ENCODE assay signal across 23 mouse cellular contexts in the genomic region with DNA sequence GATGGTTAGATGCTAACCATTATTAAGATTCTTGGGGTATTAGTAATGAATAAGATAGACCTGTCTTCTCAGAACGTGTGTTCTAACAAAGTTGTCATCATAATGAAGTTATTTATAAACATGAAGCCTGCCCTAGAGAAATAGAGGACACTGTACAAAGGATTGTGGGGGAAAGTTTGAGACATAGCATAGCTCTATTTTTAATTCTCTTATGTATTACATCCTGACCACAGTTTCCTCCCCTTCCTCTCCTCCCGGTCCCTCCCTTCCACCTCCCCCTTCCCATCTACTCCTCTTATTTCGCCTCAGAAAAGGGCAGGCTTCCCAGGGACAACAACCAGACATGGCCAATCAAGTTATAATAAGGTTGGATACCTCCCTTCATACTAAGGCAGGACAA. TPM values are rescaled to one million over a fixed set of nuclear protein-coding genes. Genes with fewer than 3 reads are reported as not detected.
DNase-seq lines count a peak whose midpoint lies in the region; ATAC-seq lines count a peak whose summit lies in the region.
"Had no signal": no experiment of that assay in that cellular context is flagged by ENCODE, and none has a peak within 500 bp of the region (broad histone marks: within the 10 kb centered on the region; RNA-seq: fewer than 3 reads in every experiment).

No protein-coding gene starts in this region.

- H3K9me3 ChIP-seq in heart, embryonic 10.5 days = no peaks in the 10 kb centered on the region
- no peaks in the 10 kb centered on the region for H3K9me3 ChIP-seq in heart, embryonic 16.5 days (replicated peaks; ENCODE audit: control insufficient read depth, low read length)
- H3K9me3 ChIP-seq: embryonic facial prominence, embryonic 10.5 days; hindbrain, embryonic 13.5 days had no signal

- H3K36me3 ChIP-seq in heart, embryonic 10.5 days = peaks cover 20% of the 10 kb centered on the region
- H3K36me3 ChIP-seq in heart, embryonic 16.5 days (ENCODE audit: control insufficient read depth, insufficient read depth) = peaks cover 13% of the 10 kb centered on the region

- 71% methylated on average over 3 of the region's 3 CpGs for WGBS in heart, embryonic 10.5 days
- WGBS in heart, embryonic 16.5 days = 19% methylated on average over 3 of the region's 3 CpGs

- no peaks in the 10 kb centered on the region for H3K4me1 ChIP-seq in heart, embryonic 10.5 days
- peaks cover 5% of the 10 kb centered on the region for H3K4me1 ChIP-seq in heart, embryonic 16.5 days (ENCODE audit: control insufficient read depth, insufficient read depth, low read length)
- H3K4me1 ChIP-seq: embryonic facial prominence, embryonic 10.5 days; hindbrain, embryonic 13.5 days had no signal

- no peaks in the 10 kb centered on the region for H3K27me3 ChIP-seq in heart, embryonic 10.5 days (ENCODE audit: insufficient read depth, poor library complexity, severe bottlenecking)
- no peaks in the 10 kb centered on the region for H3K27me3 ChIP-seq in heart, embryonic 16.5 days (ENCODE audit: control insufficient read depth, insufficient read depth, low read length)
- H3K27me3 ChIP-seq: hindbrain, embryonic 13.5 days had no signal

- H3K9ac ChIP-seq in heart, embryonic 16.5 days (ENCODE audit: low read length) = no peak overlapping the region
- H3K9ac ChIP-seq: hindbrain, embryonic 13.5 days had no signal

- ATAC-seq in heart, embryonic 16.5 days (replicated peaks; ENCODE audit: extremely low read depth, insufficient read depth, low FRiP score) = peak; percentile 81
- 0 out of 2 replicates have a peak, but pooled peaks have one; percentile 22 for ATAC-seq in monocyte, adult 5-6 weeks (replicated peaks; ENCODE audit: insufficient number of reproducible peaks, low FRiP score, low TSS enrichment, poor library complexity, severe bottlenecking)
- ATAC-seq: forebrain, embryonic 14.5 days; hindbrain, postnatal 0 days had no signal

- no peak overlapping the region for H3K27ac ChIP-seq in heart, embryonic 10.5 days
- H3K27ac ChIP-seq in heart, embryonic 16.5 days (ENCODE audit: low read length) = peak overlapping the region; percentile 76
- H3K27ac ChIP-seq: embryonic facial prominence, embryonic 10.5 days; gastrocnemius, adult 2 months; hindbrain, embryonic 13.5 days; hindbrain, postnatal 0 days had no signal

- peak; percentile 7 for DNase-seq in heart, embryonic 10.5 days (ENCODE audit: low spot score)
- DNase-seq in heart, adult 8-10 months (ENCODE audit: low spot score) = no peak
- no peak for DNase-seq in heart, adult 11 months
- DNase-seq in 416B (ENCODE audit: low read depth) = peak; percentile 53
- DNase-seq in layer of hippocampus, postnatal 10 days (ENCODE audit: low spot score in 2 of 2) = no peak
- DNase-seq: adrenal gland, postnatal 10 days; cerebellum, adult 11-12 months; cerebellum, adult 9-10 months; cerebellum, postnatal 25 days; gastrocnemius, adult 2 months; gastrocnemius, postnatal 25 days; heart, adult 18-20 months; kidney, adult 11 months; kidney, adult 9 months had no signal

- no peak overlapping the region for H3K4me3 ChIP-seq in heart, embryonic 10.5 days
- H3K4me3 ChIP-seq in heart, embryonic 16.5 days (ENCODE audit: low read length) = no peak overlapping the region
- H3K4me3 ChIP-seq: embryonic facial prominence, embryonic 10.5 days; gastrocnemius, adult 2 months; hindbrain, embryonic 13.5 days had no signal

- no peak overlapping the region for H3K4me2 ChIP-seq in heart, embryonic 16.5 days (ENCODE audit: low read depth, low read length)
- H3K4me2 ChIP-seq: hindbrain, embryonic 13.5 days had no signal

RNA-seq across cellular contexts. Expression of a gene that starts 9.3 kb away (rescaled TPM):
- 45.3 and 66.4 TPM in 2 replicates for polyA plus RNA-seq in heart, embryonic 10.5 days (2016; fragmentation: Nextera tagmentation; extraction: Ambion mirVana)
- 10 to 100 TPM; 13.2 to 15.6 (median 14.3) TPM for total RNA-seq in heart, adult 8-10 months (2022)
- polyA plus RNA-seq in heart, embryonic 16.5 days (2015; fragmentation: Nextera tagmentation; extraction: Ambion mirVana) = 44.3 and 44.5 TPM in 2 replicates
- total RNA-seq in monocyte, adult 5-6 weeks (2017) = 66.6 to 145 TPM (median 139 TPM) in 3 replicates
- 10 to 100 TPM; 12.5 to 13.7 TPM for total RNA-seq in layer of hippocampus, postnatal 10 days (2021)

RNA-seq across cellular contexts. Expression of a gene that starts 22.7 kb away (rescaled TPM):
- polyA plus RNA-seq in heart, embryonic 10.5 days (2016; fragmentation: Nextera tagmentation; extraction: Ambion mirVana) = 0.20 and 0.21 TPM in 2 replicates
- not detected for total RNA-seq in heart, adult 8-10 months (2022)
- 1.3 and 1.4 TPM in 2 replicates for polyA plus RNA-seq in heart, embryonic 16.5 days (2015; fragmentation: Nextera tagmentation; extraction: Ambion mirVana)
- not detected in 3 replicates for total RNA-seq in monocyte, adult 5-6 weeks (2017)
- total RNA-seq in layer of hippocampus, postnatal 10 days (2021) = 10 to 100 TPM; 69.0 to 69.3 TPM
- total RNA-seq: gastrocnemius, adult 2 months; gastrocnemius, postnatal 25 days; heart, adult 18-20 months; hematopoietic stem cell, adult 5-6 weeks; MEL had no signal
- polyA plus RNA-seq: C2C12 had no signal

RNA-seq across cellular contexts. Expression of a gene that starts 33.3 kb away (rescaled TPM):
- 284 and 384 TPM in 2 replicates for polyA plus RNA-seq in heart, embryonic 10.5 days (2016; fragmentation: Nextera tagmentation; extraction: Ambion mirVana)
- 10 to 100 TPM; 14.2 to 17.3 (median 14.8) TPM for total RNA-seq in heart, adult 8-10 months (2022)
- 196 and 251 TPM in 2 replicates for polyA plus RNA-seq in heart, embryonic 16.5 days (2015; fragmentation: Nextera tagmentation; extraction: Ambion mirVana)
- 134 to 175 TPM (median 154 TPM) in 3 replicates for total RNA-seq in monocyte, adult 5-6 weeks (2017)
- total RNA-seq in layer of hippocampus, postnatal 10 days (2021) = 10 to 100 TPM; 16.5 to 19.3 TPM

Comparison
In these comparisons a context has a peak if more than half of its experiments do, and no peak if none do; other contexts are left out.
1. DNase-seq: peak in heart, embryonic 10.5 days (single experiment) and 416B (single experiment); none in heart, adult 8-10 months (single experiment), heart, adult 11 months (single experiment) and layer of hippocampus, postnatal 10 days (0 of 2).
2. RNA of a gene that starts 22.7 kb away (total RNA-seq): 69.0 to 69.3 TPM in layer of hippocampus, postnatal 10 days; not detected in heart, adult 8-10 months and not detected in monocyte, adult 5-6 weeks; every median in the first group is over 10 times any median in the second.